Mouse (Mus musculus): Measurements from ENCODE around the gene Olfr965. TPM values are rescaled to one million over a fixed set of nuclear protein-coding genes. Genes with fewer than 3 reads are reported as not detected.

Olfr965 gene
- polyA plus RNA-seq (2012; rRNA removed; ENCODE audit: low replicate concordance) = not detected in 2 replicates

DNA sequence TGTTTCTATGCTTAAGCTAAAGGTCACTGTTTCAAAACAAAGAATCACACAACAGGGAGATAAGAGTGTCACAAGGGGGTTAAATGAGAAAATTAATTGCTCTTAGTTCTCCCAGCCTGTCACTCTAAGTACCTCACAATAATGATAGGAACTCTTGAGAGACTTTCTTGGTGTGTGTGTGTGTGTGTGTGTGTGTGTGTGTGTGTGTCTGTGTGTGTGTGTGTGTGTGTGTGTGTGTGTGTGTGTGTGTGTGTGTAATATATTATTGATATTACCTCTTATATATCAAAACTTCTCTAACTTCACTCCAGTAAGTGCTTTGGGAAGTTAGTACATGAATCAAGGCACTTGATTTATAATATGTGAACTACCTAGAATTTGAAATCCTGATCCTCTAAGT, at the start of gene Olfr965:
TSS of gene Olfr965 (plus strand) at position 301 of the 400 bp plus-strand sequence.

GRCm38 (mm10) chr9:39666905-39667304, 44.2 kb upstream of the Olfr965 start, which contains the start of gene Olfr963:
TSS of gene Olfr963 (plus strand) at chr9:39667205.

DNA sequence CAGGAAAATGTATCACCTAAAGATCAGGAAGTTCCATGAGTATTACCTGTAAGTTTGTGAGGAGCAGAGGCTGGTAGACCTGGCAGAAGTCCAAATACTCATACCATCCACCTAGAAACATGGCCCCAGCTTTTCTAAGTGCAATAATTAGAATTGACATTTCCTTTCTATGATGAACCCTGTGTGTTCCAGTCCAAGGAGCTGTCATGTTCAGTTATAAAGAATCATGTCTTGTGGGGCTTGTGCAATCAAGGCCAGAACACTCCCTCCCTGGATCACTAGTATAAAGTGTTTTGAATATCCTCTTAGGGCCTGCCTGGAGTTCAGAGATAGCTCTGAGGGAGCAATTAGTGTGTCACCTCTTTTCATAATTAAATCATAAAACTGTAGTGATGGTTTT, 4.1 kb upstream of the Olfr965 start, which contains the start of gene Olfr149:
TSS of gene Olfr149 (minus strand) at position 101 of the 400 bp plus-strand sequence.

DNA sequence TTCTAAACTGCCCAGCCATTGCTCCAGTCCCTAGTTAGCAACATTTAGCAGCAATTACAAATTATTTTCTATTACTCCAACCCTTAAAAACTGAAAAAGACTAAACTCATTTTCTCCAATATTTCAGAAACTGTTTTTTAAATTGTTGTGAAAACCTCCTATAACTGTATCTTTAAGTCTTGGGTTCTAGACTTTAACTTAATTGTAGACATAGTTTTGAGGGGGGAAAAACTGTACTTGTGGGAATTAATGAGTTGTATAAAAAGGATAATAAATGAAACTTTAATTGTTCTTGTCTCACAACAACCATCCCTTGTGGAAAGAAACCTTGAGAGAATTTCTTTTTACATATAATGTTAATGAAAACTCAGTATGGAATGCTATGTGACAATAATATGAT, 19.5 kb downstream of the Olfr965 start, which contains the start of gene Olfr150:
TSS of gene Olfr150 (plus strand) at position 301 of the 400 bp plus-strand sequence.

GRCm38 (mm10) chr9:39745949-39746348, 34.8 kb downstream of the Olfr965 start, which contains the start of gene Olfr967:
TSS of gene Olfr967 (plus strand) at chr9:39746249.

Other genes starting within 250 kb of the Olfr965 start
- gene Olfr955, start 239.4 kb upstream of the Olfr965 start, polyA plus RNA-seq (2012; rRNA removed; ENCODE audit: low replicate concordance) = not detected in 2 replicates
- gene Olfr44, start 217.4 kb upstream of the Olfr965 start, polyA plus RNA-seq (2012; rRNA removed; ENCODE audit: low replicate concordance) = not detected in 2 replicates
- not detected in 2 replicates for gene Olfr957, start 195.5 kb upstream of the Olfr965 start, polyA plus RNA-seq (2012; rRNA removed; ENCODE audit: low replicate concordance)
- gene Olfr958, start 157.3 kb upstream of the Olfr965 start, polyA plus RNA-seq (2012; rRNA removed; ENCODE audit: low replicate concordance) = not detected in 2 replicates
- not detected in 2 replicates for gene Olfr959, start 135.8 kb upstream of the Olfr965 start, polyA plus RNA-seq (2012; rRNA removed; ENCODE audit: low replicate concordance)
- gene AW551984, start 107.0 kb upstream of the Olfr965 start, polyA plus RNA-seq (2012; rRNA removed; ENCODE audit: low replicate concordance) = 0.56 and 16.2 TPM in 2 replicates
- gene Olfr148, start 100.7 kb upstream of the Olfr965 start, polyA plus RNA-seq (2012; rRNA removed; ENCODE audit: low replicate concordance) = not detected in 2 replicates
- not detected in 2 replicates for gene Olfr960, start 90.0 kb upstream of the Olfr965 start, polyA plus RNA-seq (2012; rRNA removed; ENCODE audit: low replicate concordance)
- not detected in 2 replicates for gene Olfr961, start 66.3 kb upstream of the Olfr965 start, polyA plus RNA-seq (2012; rRNA removed; ENCODE audit: low replicate concordance)
- not detected in 2 replicates for gene Olfr963, start 44.1 kb upstream of the Olfr965 start, polyA plus RNA-seq (2012; rRNA removed; ENCODE audit: low replicate concordance)
- gene Olfr149, start 4.2 kb upstream of the Olfr965 start, polyA plus RNA-seq (2012; rRNA removed; ENCODE audit: low replicate concordance) = not detected in 2 replicates
- gene Olfr150, start 19.6 kb downstream of the Olfr965 start, polyA plus RNA-seq (2012; rRNA removed; ENCODE audit: low replicate concordance) = not detected in 2 replicates
- not detected in 2 replicates for gene Olfr967, start 34.9 kb downstream of the Olfr965 start, polyA plus RNA-seq (2012; rRNA removed; ENCODE audit: low replicate concordance)
- gene Olfr968, start 71.9 kb downstream of the Olfr965 start, polyA plus RNA-seq (2012; rRNA removed; ENCODE audit: low replicate concordance) = not detected in 2 replicates
- not detected in 2 replicates for gene Olfr969, start 79.6 kb downstream of the Olfr965 start, polyA plus RNA-seq (2012; rRNA removed; ENCODE audit: low replicate concordance)
- gene Olfr970, start 97.5 kb downstream of the Olfr965 start, polyA plus RNA-seq (2012; rRNA removed; ENCODE audit: low replicate concordance) = not detected in 2 replicates
- not detected in 2 replicates for gene Olfr971, start 125.5 kb downstream of the Olfr965 start, polyA plus RNA-seq (2012; rRNA removed; ENCODE audit: low replicate concordance)
- gene Olfr972, start 155.1 kb downstream of the Olfr965 start, polyA plus RNA-seq (2012; rRNA removed; ENCODE audit: low replicate concordance) = not detected in 2 replicates
- not detected in 2 replicates for gene Olfr229, start 196.0 kb downstream of the Olfr965 start, polyA plus RNA-seq (2012; rRNA removed; ENCODE audit: low replicate concordance)
- not detected in 2 replicates for gene Olfr974, start 226.1 kb downstream of the Olfr965 start, polyA plus RNA-seq (2012; rRNA removed; ENCODE audit: low replicate concordance)
- not detected in 2 replicates for gene Olfr975, start 240.7 kb downstream of the Olfr965 start, polyA plus RNA-seq (2012; rRNA removed; ENCODE audit: low replicate concordance)
- not detected in 2 replicates for gene Olfr976, start 249.8 kb downstream of the Olfr965 start, polyA plus RNA-seq (2012; rRNA removed; ENCODE audit: low replicate concordance)

All from subcutaneous adipose tissue, adult 2 months (tissue).